Mouse (Mus musculus) lung, adult 2 months (tissue): ENCODE measurements around the gene Slc22a17.

ENCODE experiments used
- CTCF ChIP-seq: fragments of 200-500 bp; IDR thresholded peaks from 2 replicates; pipeline ENCODE4 v1.5.1; 2011; ENCODE audit warnings: mild to moderate bottlenecking, low read length, control low read depth; ENCODE audit not compliant: insufficient read depth
- POLR2A ChIP-seq: fragments of 200-500 bp; IDR thresholded peaks from 2 replicates; pipeline ENCODE4 v1.6.1; 2011; ENCODE audit warnings: low read depth, mild to moderate bottlenecking, control low read depth, low read length, borderline replicate concordance; ENCODE audit errors: extremely low read depth

- TF ChIP-seq POLR2A (no peak), CTCF (no peak)
These were observed 14.4 kb upstream of the Slc22a17 start for GRCm38 (mm10) chr14:54927296-54927695.
